Mouse (Mus musculus): Measurements from ENCODE around the gene Slc35a5.

Gene Slc35a5

GRCm38 (mm10) chr16:45158522-45159388 lies at the start of gene Slc35a5, which contains the start of gene Atg3:
Gene Slc35a5 (minus strand): TSS chr16:45158706.
Gene Atg3 (plus strand): TSS chr16:45158785.
- DNase-seq (ENCODE audit: low spot score in 2 of 2) = peak; percentile 83 to 95

DNA sequence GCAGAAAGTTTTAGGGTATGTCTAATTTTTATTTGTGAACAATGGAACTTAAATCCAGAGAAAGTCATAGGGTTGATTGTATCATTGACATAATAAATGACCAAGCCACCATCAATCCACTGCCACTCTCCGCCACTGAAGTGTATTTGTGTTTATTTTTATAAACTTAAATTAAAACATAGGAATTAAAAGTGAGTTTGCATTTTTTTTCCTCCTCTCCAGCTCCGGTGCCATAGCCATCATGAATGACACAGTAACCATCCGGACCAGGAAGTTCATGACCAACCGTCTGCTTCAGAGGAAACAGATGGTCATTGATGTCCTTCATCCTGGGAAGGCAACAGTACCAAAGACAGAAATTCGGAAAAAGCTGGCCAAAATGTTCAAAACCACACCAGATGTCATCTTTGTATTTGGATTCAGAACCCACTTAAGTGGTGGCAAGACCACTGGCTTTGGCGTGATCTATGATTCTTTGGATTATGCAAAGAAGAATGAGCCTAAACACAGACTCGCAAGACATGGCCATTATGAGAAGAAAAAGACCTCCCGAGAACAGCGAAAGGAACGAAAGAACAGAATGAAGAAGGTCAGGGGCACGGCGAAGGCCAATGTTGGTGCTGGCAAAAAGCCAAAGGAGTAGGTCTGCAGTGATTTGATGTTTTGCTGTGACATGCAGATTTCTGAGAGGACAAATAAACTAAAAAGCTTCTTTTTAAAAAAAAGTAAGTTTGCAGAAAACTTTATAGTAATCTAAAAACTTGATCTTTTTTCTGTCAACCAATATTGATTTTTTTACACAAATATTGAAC lies 46.6 kb upstream of the Slc35a5 start:
- DNase-seq (ENCODE audit: low spot score in 2 of 2) = no peak

GRCm38 (mm10) chr16:45204438-45204837 lies 45.9 kb upstream of the Slc35a5 start:
- DNase-seq (ENCODE audit: low spot score in 2 of 2) = no peak

- no peak for DNase-seq (ENCODE audit: low spot score in 2 of 2)
Observed at GRCm38 (mm10) chr16:45201395-45201794, 42.9 kb upstream of the Slc35a5 start.

- peak in 1 of 2 experiments; percentile 8 for DNase-seq (ENCODE audit: low spot score in 2 of 2)
Observed at GRCm38 (mm10) chr16:45196816-45197215, 38.3 kb upstream of the Slc35a5 start.

DNA sequence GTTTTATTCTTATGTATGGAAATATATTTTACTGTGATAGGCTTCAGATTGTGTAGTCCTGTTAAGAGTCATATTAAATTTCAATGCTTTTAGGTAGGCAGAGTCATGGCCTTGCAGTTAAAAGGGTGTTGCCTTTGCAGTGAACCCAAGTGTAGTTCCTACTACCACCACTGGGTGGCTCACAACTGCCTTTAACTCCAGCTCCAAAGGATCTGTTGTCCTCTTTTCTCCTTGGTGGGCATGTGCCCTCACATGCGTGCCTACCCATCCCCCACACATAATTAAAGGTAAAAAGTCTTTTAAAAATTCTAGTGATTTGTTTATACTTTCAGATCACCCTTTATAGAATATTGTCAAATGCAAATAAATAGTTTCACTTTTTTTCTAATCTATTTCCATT lies 34.1 kb upstream of the Slc35a5 start:
- DNase-seq (ENCODE audit: low spot score in 2 of 2) = peak; percentile 33 to 37

DNA sequence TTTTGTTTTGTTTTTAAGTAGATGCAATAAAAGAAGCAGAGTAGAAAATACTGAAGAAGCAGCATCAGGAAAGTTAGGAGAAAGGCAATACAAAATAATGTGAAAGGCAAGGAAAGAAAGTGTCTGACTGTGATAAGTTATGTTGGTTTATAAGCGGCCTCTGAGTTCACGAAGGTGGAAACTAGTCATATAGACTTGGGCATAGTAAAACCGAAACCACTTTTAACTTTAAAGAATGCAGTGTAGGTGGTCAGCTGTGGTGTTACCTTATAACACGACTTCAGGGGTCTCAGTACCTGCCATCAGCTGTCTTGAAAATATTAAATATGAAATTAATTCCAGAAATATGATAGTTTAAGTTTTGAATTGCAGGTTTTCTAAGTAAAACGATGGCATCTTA lies 23.3 kb upstream of the Slc35a5 start:
- DNase-seq (ENCODE audit: low spot score in 2 of 2) = no peak

GRCm38 (mm10) chr16:45178552-45178951 lies 20.0 kb upstream of the Slc35a5 start:
- DNase-seq (ENCODE audit: low spot score in 2 of 2) = no peak

GRCm38 (mm10) chr16:45159389-45159716 lies 847 bp upstream of the Slc35a5 start:
- no peak for DNase-seq (ENCODE audit: low spot score in 2 of 2)

DNA sequence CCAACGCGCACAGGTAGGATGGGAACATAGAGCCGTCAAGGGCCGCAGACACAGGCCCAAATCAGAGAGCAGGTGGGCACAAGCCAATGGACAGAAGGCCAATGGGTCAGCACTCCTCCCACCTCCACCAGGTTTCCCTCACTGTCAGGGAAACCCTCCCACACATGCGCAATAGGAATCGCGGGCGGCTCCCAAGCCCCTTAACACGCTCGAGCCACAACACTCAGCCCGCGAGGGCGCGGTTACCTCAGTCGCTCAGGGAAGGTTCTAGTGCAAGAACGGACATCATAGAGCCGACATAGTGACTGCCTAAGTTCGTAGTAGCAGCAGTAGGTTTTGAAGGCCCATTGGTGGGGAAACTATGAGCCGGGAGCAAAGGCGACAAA lies 377 bp downstream of the Slc35a5 start:
- DNase-seq (ENCODE audit: low spot score in 2 of 2) = peak; percentile 57 to 62

DNA sequence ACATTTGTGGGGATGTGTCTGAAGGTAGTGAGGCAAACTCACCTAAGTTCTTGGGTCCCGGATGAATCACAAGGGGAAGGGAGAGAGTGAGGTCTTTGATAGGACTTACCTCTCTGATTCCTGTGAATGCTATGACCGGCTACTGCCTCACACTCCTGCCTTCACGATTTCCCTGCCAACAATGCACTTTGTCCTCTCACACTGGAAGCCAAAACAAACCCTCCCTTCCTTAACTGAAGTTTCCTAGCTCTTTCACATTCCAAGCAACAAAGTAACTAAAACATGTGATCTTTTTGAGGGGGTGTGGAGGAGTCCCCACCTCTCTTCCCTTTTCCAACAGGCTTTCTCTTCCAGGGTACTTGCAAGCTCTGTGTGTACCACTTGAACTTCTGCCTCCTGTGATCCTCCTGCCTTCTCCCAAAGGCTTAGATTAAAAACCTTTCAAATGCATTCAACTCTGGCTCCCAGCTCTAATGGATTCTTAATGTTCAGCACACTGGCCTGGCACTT lies 3.7 kb downstream of the Slc35a5 start:
- DNase-seq (ENCODE audit: low spot score in 2 of 2) = no peak

DNA sequence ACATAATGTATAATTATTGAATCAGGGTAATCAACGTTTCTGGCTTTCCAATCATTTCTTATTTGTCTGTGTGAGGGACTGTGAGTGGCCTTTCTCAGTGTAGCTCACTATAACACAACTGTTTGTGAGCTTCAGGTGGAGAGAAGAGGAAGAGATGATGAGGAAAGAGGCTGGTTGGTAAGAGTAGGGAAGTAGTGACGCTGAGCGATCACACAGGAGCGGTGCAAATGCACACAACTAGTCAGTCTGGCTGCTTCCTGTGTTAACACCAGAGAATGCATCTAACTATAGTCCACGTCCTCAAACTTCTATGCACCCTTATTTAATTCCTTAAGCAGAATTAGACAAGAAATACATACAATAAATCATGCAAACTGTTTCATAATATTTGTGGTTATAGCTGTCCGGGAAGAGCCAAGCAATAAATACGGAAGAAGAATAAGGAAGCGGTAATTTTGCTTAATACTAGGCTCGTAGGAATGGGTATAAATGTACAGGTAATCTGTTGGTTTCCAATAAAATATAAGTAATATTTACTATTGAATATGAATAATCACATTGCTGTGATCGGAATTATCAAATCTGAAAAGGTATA lies 9.9 kb downstream of the Slc35a5 start:
- DNase-seq (ENCODE audit: low spot score in 2 of 2) = no peak

GRCm38 (mm10) chr16:45145119-45145518 lies 13.4 kb downstream of the Slc35a5 start:
- no peak for DNase-seq (ENCODE audit: low spot score in 2 of 2)

DNA sequence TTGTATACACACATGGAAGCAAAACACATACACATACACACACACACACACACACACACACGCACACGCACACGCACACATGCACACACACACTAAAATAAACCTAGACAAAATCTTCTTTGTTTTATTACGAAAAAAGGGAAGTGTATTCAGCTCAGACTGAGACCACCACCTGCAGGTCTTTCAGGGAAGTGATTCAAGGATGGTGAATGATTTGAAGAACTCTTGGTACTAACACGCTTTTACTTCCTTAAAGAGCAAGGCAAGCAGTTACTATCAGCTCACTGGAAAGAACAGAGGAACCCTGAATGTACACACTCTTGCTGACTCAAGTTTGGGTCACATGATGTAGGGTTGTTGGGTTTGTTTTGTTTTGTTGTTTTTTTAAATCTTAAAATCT lies 15.9 kb downstream of the Slc35a5 start:
- DNase-seq (ENCODE audit: low spot score in 2 of 2) = no peak

- no peak for DNase-seq (ENCODE audit: low spot score in 2 of 2)
Observed at GRCm38 (mm10) chr16:45141711-45142110, 16.8 kb downstream of the Slc35a5 start.

- no peak for DNase-seq (ENCODE audit: low spot score in 2 of 2)
Observed at GRCm38 (mm10) chr16:45127936-45128710, 30.4 kb downstream of the Slc35a5 start.

GRCm38 (mm10) chr16:45124230-45125203 lies 34.0 kb downstream of the Slc35a5 start:
- no peak for DNase-seq (ENCODE audit: low spot score in 2 of 2)

- no peak for DNase-seq (ENCODE audit: low spot score in 2 of 2)
Observed at GRCm38 (mm10) chr16:45122571-45122970, 35.9 kb downstream of the Slc35a5 start.

DNA sequence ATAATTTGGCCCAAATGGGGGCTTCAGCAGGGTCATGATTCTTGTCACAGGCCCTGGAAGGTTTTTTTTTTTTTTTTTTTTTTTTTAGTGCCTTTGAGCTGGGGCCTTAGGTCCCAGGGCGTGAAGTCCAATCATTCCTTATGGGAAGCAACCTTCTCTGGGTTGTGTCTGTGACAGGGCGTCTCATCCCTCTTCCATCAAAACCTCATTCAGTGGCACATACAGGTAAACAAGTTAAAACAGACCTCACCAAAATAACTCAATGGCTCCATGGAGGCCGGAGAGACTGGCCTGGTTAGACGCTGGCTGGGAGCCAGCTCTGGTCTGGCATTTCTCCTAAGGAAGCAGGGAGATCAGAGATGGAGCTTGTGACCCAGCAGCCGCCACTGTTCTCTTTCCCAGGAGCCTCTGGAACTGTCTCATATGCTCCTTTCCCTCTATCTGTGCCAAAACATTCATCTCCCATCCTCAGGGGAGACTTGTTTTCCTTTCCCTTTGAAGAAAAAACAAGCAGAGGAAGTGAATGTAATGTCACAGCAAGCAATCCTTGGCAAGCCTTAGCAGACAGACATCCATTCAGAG lies 37.6 kb downstream of the Slc35a5 start:
- no peak for DNase-seq (ENCODE audit: low spot score in 2 of 2)

GRCm38 (mm10) chr16:45118760-45119159 lies 39.7 kb downstream of the Slc35a5 start:
- DNase-seq (ENCODE audit: low spot score in 2 of 2) = no peak

All from urinary bladder, adult 18-20 months (tissue).